Mouse (Mus musculus): ENCODE measurements around the gene Ly75. TPM values are rescaled to one million over a fixed set of nuclear protein-coding genes. Genes with fewer than 3 reads are reported as not detected.

The Ly75 gene
- 5.9 and 7.0 TPM in 2 replicates for polyA plus RNA-seq (2016; fragmentation: Nextera tagmentation; extraction: Ambion mirVana)

- WGBS = 1% methylated on average over 46 of the region's 46 CpGs
Observed at GRCm38 (mm10) chr2:60382858-60383669, at the start of gene Ly75. Ly75 (minus strand) TSS chr2:60383303.

GRCm38 (mm10) chr2:60430315-60431021, 47.4 kb upstream of the Ly75 start:
- Histone ChIP-seq H3K27me3 (ENCODE audit: low read depth, poor library complexity, severe bottlenecking) (no peaks in the 10 kb centered on the region), H3K9me3 (replicated peaks) (no peaks in the 10 kb centered on the region), H3K4me3 (no peak overlapping the region), H3K4me1 (no peaks in the 10 kb centered on the region), H3K27ac (no peak overlapping the region), H3K36me3 (no peaks in the 10 kb centered on the region)
- DNase-seq (ENCODE audit: low spot score) = no peak
- whole genome bisulfite sequencing = 80% methylated on average over 8 of the region's 8 CpGs

More at GRCm38 (mm10) chr2:60382858-60383669, at the start of gene Ly75:
- H3K36me3 ChIP-seq = no peaks in the 10 kb centered on the region
- H3K4me1 ChIP-seq = peaks cover 16% of the 10 kb centered on the region
- peak within 1 kb of the TSS; percentile 86 for H3K27ac ChIP-seq
- peak within 1 kb of the TSS; percentile 69 for H3K4me3 ChIP-seq
- DNase-seq (ENCODE audit: low spot score) = peak; percentile 93
- no peaks in the 10 kb centered on the region for H3K9me3 ChIP-seq (replicated peaks)
- peaks cover 23% of the 10 kb centered on the region; the same call in 1 of the 2 replicates for H3K27me3 ChIP-seq (ENCODE audit: low read depth, poor library complexity, severe bottlenecking)

- Histone ChIP-seq H3K4me3 (no peak overlapping the region), H3K36me3 (no peaks in the 10 kb centered on the region), H3K4me1 (no peaks in the 10 kb centered on the region), H3K9me3 (replicated peaks) (no peaks in the 10 kb centered on the region), H3K27me3 (ENCODE audit: low read depth, poor library complexity, severe bottlenecking) (no peaks in the 10 kb centered on the region), H3K27ac (no peak overlapping the region)
- peak; percentile 80 for DNase-seq (ENCODE audit: low spot score)
- WGBS = 9% methylated on average over 6 of the region's 6 CpGs
Observed at GRCm38 (mm10) chr2:60418075-60418474, 35.0 kb upstream of the Ly75 start.

GRCm38 (mm10) chr2:60414334-60414733, 31.2 kb upstream of the Ly75 start:
- Histone ChIP-seq H3K4me1 (peaks cover 5% of the 10 kb centered on the region; the same call in 1 of the 2 replicates), H3K27ac (no peak overlapping the region), H3K9me3 (replicated peaks) (no peaks in the 10 kb centered on the region), H3K36me3 (no peaks in the 10 kb centered on the region), H3K4me3 (no peak overlapping the region), H3K27me3 (ENCODE audit: low read depth, poor library complexity, severe bottlenecking) (no peaks in the 10 kb centered on the region)
- 52% methylated on average over 8 of the region's 8 CpGs for WGBS
- DNase-seq (ENCODE audit: low spot score) = no peak

GRCm38 (mm10) chr2:60413006-60413650, 30.0 kb upstream of the Ly75 start:
- H3K36me3 ChIP-seq = no peaks in the 10 kb centered on the region
- 88% methylated on average over 18 of the region's 18 CpGs for WGBS
- no peaks in the 10 kb centered on the region for H3K9me3 ChIP-seq (replicated peaks)
- no peaks in the 10 kb centered on the region for H3K27me3 ChIP-seq (ENCODE audit: low read depth, poor library complexity, severe bottlenecking)
- no peak overlapping the region for H3K4me3 ChIP-seq
- DNase-seq (ENCODE audit: low spot score) = no peak
- no peak overlapping the region for H3K27ac ChIP-seq
- H3K4me1 ChIP-seq = peaks cover 5% of the 10 kb centered on the region; the same call in 1 of the 2 replicates

GRCm38 (mm10) chr2:60411181-60411580, 28.1 kb upstream of the Ly75 start:
- WGBS = 91% methylated on average over 7 of the region's 7 CpGs
- Histone ChIP-seq H3K27ac (no peak overlapping the region), H3K4me1 (peaks cover 5% of the 10 kb centered on the region; the same call in 1 of the 2 replicates), H3K4me3 (no peak overlapping the region), H3K36me3 (no peaks in the 10 kb centered on the region), H3K9me3 (replicated peaks) (no peaks in the 10 kb centered on the region), H3K27me3 (ENCODE audit: low read depth, poor library complexity, severe bottlenecking) (no peaks in the 10 kb centered on the region)
- DNase-seq (ENCODE audit: low spot score) = no peak

- no peak overlapping the region for H3K4me3 ChIP-seq
- no peak for DNase-seq (ENCODE audit: low spot score)
Observed at GRCm38 (mm10) chr2:60409989-60410763, 27.1 kb upstream of the Ly75 start.

GRCm38 (mm10) chr2:60409194-60409593, 26.1 kb upstream of the Ly75 start:
- Histone ChIP-seq H3K4me1 (peaks cover 5% of the 10 kb centered on the region; the same call in 1 of the 2 replicates), H3K27ac (no peak overlapping the region), H3K36me3 (no peaks in the 10 kb centered on the region), H3K9me3 (replicated peaks) (no peaks in the 10 kb centered on the region), H3K27me3 (ENCODE audit: low read depth, poor library complexity, severe bottlenecking) (no peaks in the 10 kb centered on the region), H3K4me3 (no peak overlapping the region)
- 83% methylated on average over 6 of the region's 6 CpGs for WGBS
- no peak for DNase-seq (ENCODE audit: low spot score)

More at GRCm38 (mm10) chr2:60409989-60410763, 27.1 kb upstream of the Ly75 start:
- Histone ChIP-seq H3K27me3 (ENCODE audit: low read depth, poor library complexity, severe bottlenecking) (no peaks in the 10 kb centered on the region), H3K36me3 (no peaks in the 10 kb centered on the region), H3K4me1 (peaks cover 5% of the 10 kb centered on the region; the same call in 1 of the 2 replicates), H3K27ac (no peak overlapping the region), H3K9me3 (replicated peaks) (no peaks in the 10 kb centered on the region)
- WGBS = 69% methylated on average over 11 of the region's 11 CpGs

- Histone ChIP-seq H3K4me3 (no peak overlapping the region), H3K4me1 (peaks cover 5% of the 10 kb centered on the region; the same call in 1 of the 2 replicates), H3K27ac (no peak overlapping the region), H3K36me3 (no peaks in the 10 kb centered on the region), H3K9me3 (replicated peaks) (no peaks in the 10 kb centered on the region), H3K27me3 (ENCODE audit: low read depth, poor library complexity, severe bottlenecking) (no peaks in the 10 kb centered on the region)
- WGBS = 88% methylated on average over 2 of the region's 2 CpGs
- DNase-seq (ENCODE audit: low spot score) = no peak
Observed at GRCm38 (mm10) chr2:60407387-60407786, 24.3 kb upstream of the Ly75 start.

- H3K27ac ChIP-seq = no peak overlapping the region
- DNase-seq (ENCODE audit: low spot score) = no peak
- 90% methylated on average over 5 of the region's 5 CpGs for WGBS
- no peaks in the 10 kb centered on the region for H3K36me3 ChIP-seq
- peaks cover 4% of the 10 kb centered on the region; the same call in 1 of the 2 replicates for H3K4me1 ChIP-seq
- no peaks in the 10 kb centered on the region for H3K9me3 ChIP-seq (replicated peaks)
- no peak overlapping the region for H3K4me3 ChIP-seq
- H3K27me3 ChIP-seq (ENCODE audit: low read depth, poor library complexity, severe bottlenecking) = no peaks in the 10 kb centered on the region
Observed at GRCm38 (mm10) chr2:60405431-60405830, 22.3 kb upstream of the Ly75 start.

GRCm38 (mm10) chr2:60404763-60405162, 21.7 kb upstream of the Ly75 start:
- H3K4me1 ChIP-seq = no peaks in the 10 kb centered on the region
- H3K4me3 ChIP-seq = no peak overlapping the region
- H3K36me3 ChIP-seq = no peaks in the 10 kb centered on the region
- H3K27ac ChIP-seq = no peak overlapping the region
- no peak for DNase-seq (ENCODE audit: low spot score)
- WGBS = 94% methylated on average over 7 of the region's 7 CpGs
- no peaks in the 10 kb centered on the region for H3K9me3 ChIP-seq (replicated peaks)
- no peaks in the 10 kb centered on the region for H3K27me3 ChIP-seq (ENCODE audit: low read depth, poor library complexity, severe bottlenecking)

- Histone ChIP-seq H3K36me3 (no peaks in the 10 kb centered on the region), H3K4me1 (peaks cover 14% of the 10 kb centered on the region), H3K9me3 (replicated peaks) (no peaks in the 10 kb centered on the region), H3K27me3 (ENCODE audit: low read depth, poor library complexity, severe bottlenecking) (no peaks in the 10 kb centered on the region), H3K4me3 (no peak overlapping the region), H3K27ac (no peak overlapping the region)
- 80% methylated on average over 5 of the region's 5 CpGs for WGBS
- DNase-seq (ENCODE audit: low spot score) = no peak
Observed at GRCm38 (mm10) chr2:60401694-60402093, 18.6 kb upstream of the Ly75 start.

Data from limb, embryonic 10.5 days (tissue).